Mouse (Mus musculus) liver, adult 2 months (tissue): ENCODE results near the gene Olfr1196. TPM values are rescaled to one million over a fixed set of nuclear protein-coding genes. Genes with fewer than 3 reads are reported as not detected.
"Not testable (repeated sequence)": the region's sequence is repeated elsewhere in the genome, so short reads cannot be mapped to it uniquely, and the experiment has no call there.

Source experiments
- DNase-seq: peaks from one replicate; pipeline ENCODE4 v3.0.0-alpha.2; 2011; ENCODE audit warnings: low read depth, low spot score; ENCODE audit errors: extremely low read depth
- H3K27ac ChIP-seq: fragments of 200-500 bp; replicated peaks from 2 replicates; pipeline ENCODE4 v1.5.1; 2012; ENCODE audit warnings: low read depth, mild to moderate bottlenecking, control low read depth, inconsistent platforms, low read length; ENCODE audit not compliant: insufficient read depth
- H3K27me3 ChIP-seq: fragments of 200-500 bp; 2 replicates; pipeline ENCODE4 v1.6.1; 2012; ENCODE audit warnings: mild to moderate bottlenecking, moderate library complexity, low read length, inconsistent platforms; ENCODE audit not compliant: control insufficient read depth, insufficient read depth
- H3K36me3 ChIP-seq: fragments of 200-500 bp; 2 replicates; pipeline ENCODE4 v1.6.1; 2012; ENCODE audit warnings: low read length, inconsistent platforms; ENCODE audit not compliant: control insufficient read depth, insufficient read depth
- H3K4me1 ChIP-seq: fragments of 200-500 bp; 2 replicates; pipeline ENCODE4 v1.6.1; 2011; ENCODE audit warnings: low read length; ENCODE audit not compliant: control insufficient read depth, insufficient read depth
- H3K4me3 ChIP-seq: fragments of 200-500 bp; 2 replicates; pipeline ENCODE4 v1.5.1; 2011; ENCODE audit warnings: low read depth, mild to moderate bottlenecking, control low read depth, low read length, moderate library complexity; ENCODE audit not compliant: insufficient read depth
- H3K79me2 ChIP-seq: fragments of 200-500 bp; 2 replicates; pipeline ENCODE4 v1.6.1; 2012; ENCODE audit warnings: inconsistent platforms, mild to moderate bottlenecking, low read length, moderate library complexity; ENCODE audit not compliant: control insufficient read depth, insufficient read depth
- H3K9ac ChIP-seq: fragments of 200-500 bp; 2 replicates; pipeline ENCODE4 v1.6.1; 2012; ENCODE audit warnings: low read depth, mild to moderate bottlenecking, control low read depth, inconsistent platforms, low read length
- CTCF ChIP-seq: fragments of 200-500 bp; IDR thresholded peaks from 2 replicates; pipeline ENCODE4 v1.5.1; 2011; ENCODE audit warnings: low read depth, low read length, control low read depth
- POLR2A ChIP-seq: fragments of 200-500 bp; IDR thresholded peaks from 2 replicates; pipeline ENCODE4 v1.6.1; 2011; ENCODE audit warnings: low read length, control low read depth; ENCODE audit not compliant: insufficient read depth; ENCODE audit errors: extremely low read depth
- WGBS: fragments of 180-500 bp; shearing (Covaris S2); methylation state at CpG from one replicate; pipeline ENCODE4 v1.1.7; 2018; 5-methylcytosine and 5-hydroxymethylcytosine counted together
- polyA plus RNA-seq: library from polyadenylated mRNA; depleted of rRNA; stranded (reverse); fragments of >200 nt; gene quantifications from 2 replicates; pipeline ENCODE4 v1.2.3, GENCODE M21; 2012; rRNA removed
- total RNA-seq: library from RNA; depleted of rRNA; stranded (reverse); fragments of >200 nt; gene quantifications from 2 replicates; pipeline ENCODE4 v1.2.3, GENCODE M21; 2014; rRNA removed

Gene Olfr1196
- total RNA-seq (not detected in 2 replicates), polyA plus RNA-seq (not detected in 2 replicates)

- Histone ChIP-seq H3K4me1 (no peaks in the 10 kb centered on the region), H3K27ac (no peak within 1 kb of the TSS), H3K36me3 (no peaks in the 10 kb centered on the region), H3K79me2 (no peaks in the 10 kb centered on the region), H3K4me3 (no peak within 1 kb of the TSS), H3K9ac (no peak within 1 kb of the TSS), H3K27me3 (no peaks in the 10 kb centered on the region)
- 72% methylated on average over 2 of the region's 2 CpGs for WGBS
- TF ChIP-seq CTCF = no peak
- no peak for TF ChIP-seq POLR2A
- no peak for DNase-seq
These were observed at the start of gene Olfr1196 for GRCm38 (mm10) chr2:88704497-88704896. Gene Olfr1196 (minus strand): TSS chr2:88704597.

DNA sequence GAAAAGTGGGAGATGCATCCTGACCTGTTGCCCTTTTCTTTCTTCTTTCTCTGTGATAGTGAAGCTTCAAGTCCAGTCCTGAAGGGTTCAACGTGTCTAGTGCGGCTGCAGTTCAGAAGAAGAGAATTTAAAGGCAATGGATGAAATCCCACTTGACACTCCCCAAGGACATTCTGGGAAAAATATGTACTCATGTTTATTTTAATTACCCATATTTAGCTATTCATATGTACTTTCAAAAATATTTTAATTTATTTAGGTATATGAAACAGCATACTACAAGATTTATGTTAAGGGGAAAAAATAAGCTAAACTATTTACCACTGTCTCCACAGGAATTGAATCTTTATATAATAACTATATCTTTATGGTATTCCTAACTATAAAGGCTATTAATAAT lies 46.9 kb upstream of the Olfr1196 start, which contains the start of gene Olfr1198:
Olfr1198 (minus strand) TSS at position 101 of the 400 bp plus-strand sequence.
- TF ChIP-seq POLR2A = no peak
- TF ChIP-seq CTCF = no peak
- no peak within 1 kb of the TSS for H3K9ac ChIP-seq
- no peaks in the 10 kb centered on the region for H3K4me1 ChIP-seq
- H3K27me3 ChIP-seq = no peaks in the 10 kb centered on the region
- no peaks in the 10 kb centered on the region for H3K79me2 ChIP-seq
- no peaks in the 10 kb centered on the region for H3K36me3 ChIP-seq
- WGBS = 86% methylated on average over 2 of the region's 2 CpGs
- no peak within 1 kb of the TSS for H3K4me3 ChIP-seq
- DNase-seq = no peak
- no peak within 1 kb of the TSS for H3K27ac ChIP-seq

GRCm38 (mm10) chr2:88743379-88743778 lies 39.0 kb upstream of the Olfr1196 start:
- H3K4me3 ChIP-seq = no peak overlapping the region
- DNase-seq = no peak
- no peaks in the 10 kb centered on the region for H3K4me1 ChIP-seq
- 65% methylated on average over 3 of the region's 3 CpGs for WGBS
- TF ChIP-seq CTCF (no peak), POLR2A (no peak)
- H3K27me3 ChIP-seq = no peaks in the 10 kb centered on the region
- no peaks in the 10 kb centered on the region for H3K36me3 ChIP-seq
- no peaks in the 10 kb centered on the region for H3K79me2 ChIP-seq
- H3K9ac ChIP-seq = no peak overlapping the region
- no peak overlapping the region for H3K27ac ChIP-seq

GRCm38 (mm10) chr2:88732266-88732665 lies 27.9 kb upstream of the Olfr1196 start, which contains the start of gene Olfr1197:
Gene Olfr1197 (minus strand): TSS chr2:88732366.
- no peak for DNase-seq
- TF ChIP-seq CTCF = no peak
- TF ChIP-seq POLR2A = no peak
- no peaks in the 10 kb centered on the region for H3K79me2 ChIP-seq
- H3K4me3 ChIP-seq = no peak within 1 kb of the TSS
- 71% methylated on average over 1 of the region's 1 CpGs for WGBS
- H3K27ac ChIP-seq = no peak within 1 kb of the TSS
- no peaks in the 10 kb centered on the region for H3K36me3 ChIP-seq
- no peaks in the 10 kb centered on the region for H3K27me3 ChIP-seq
- H3K4me1 ChIP-seq = no peaks in the 10 kb centered on the region
- H3K9ac ChIP-seq = no peak within 1 kb of the TSS

GRCm38 (mm10) chr2:88689087-88689486 lies 15.3 kb downstream of the Olfr1196 start, which contains the start of gene Olfr1195:
Gene Olfr1195 (minus strand): TSS chr2:88689187.
- no peaks in the 10 kb centered on the region for H3K36me3 ChIP-seq
- no peaks in the 10 kb centered on the region for H3K4me1 ChIP-seq
- no peak within 1 kb of the TSS for H3K4me3 ChIP-seq
- H3K9ac ChIP-seq = no peak within 1 kb of the TSS
- no peaks in the 10 kb centered on the region for H3K27me3 ChIP-seq
- DNase-seq = no peak
- TF ChIP-seq CTCF = no peak
- TF ChIP-seq POLR2A = no peak
- no peaks in the 10 kb centered on the region for H3K79me2 ChIP-seq
- H3K27ac ChIP-seq = no peak within 1 kb of the TSS

DNA sequence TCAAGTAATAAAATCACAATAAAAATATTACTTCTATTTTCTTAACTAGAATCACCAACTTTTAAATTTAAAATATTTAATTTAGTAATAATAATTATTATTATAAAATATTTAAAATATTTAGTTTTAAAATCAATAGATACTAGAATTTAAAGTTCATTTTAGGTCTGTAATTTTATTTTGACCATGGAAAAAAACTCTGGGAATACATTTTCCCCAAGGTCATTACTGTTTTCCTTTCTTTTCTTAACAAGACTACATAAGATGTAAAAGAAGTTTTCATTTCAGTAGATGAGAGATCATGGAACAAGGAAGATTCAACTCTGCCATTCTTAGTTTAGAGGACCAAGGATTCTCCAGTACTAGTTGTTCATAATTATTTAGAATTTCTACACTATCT lies 29.1 kb downstream of the Olfr1196 start, which contains the start of gene Olfr1193:
Olfr1193 (plus strand) TSS at position 301 of the 400 bp plus-strand sequence.
- H3K9ac ChIP-seq, DNase-seq, H3K27ac ChIP-seq, H3K4me1 ChIP-seq, H3K4me3 ChIP-seq, H3K79me2 ChIP-seq, H3K27me3 ChIP-seq, H3K36me3 ChIP-seq: not testable (repeated sequence)

DNA sequence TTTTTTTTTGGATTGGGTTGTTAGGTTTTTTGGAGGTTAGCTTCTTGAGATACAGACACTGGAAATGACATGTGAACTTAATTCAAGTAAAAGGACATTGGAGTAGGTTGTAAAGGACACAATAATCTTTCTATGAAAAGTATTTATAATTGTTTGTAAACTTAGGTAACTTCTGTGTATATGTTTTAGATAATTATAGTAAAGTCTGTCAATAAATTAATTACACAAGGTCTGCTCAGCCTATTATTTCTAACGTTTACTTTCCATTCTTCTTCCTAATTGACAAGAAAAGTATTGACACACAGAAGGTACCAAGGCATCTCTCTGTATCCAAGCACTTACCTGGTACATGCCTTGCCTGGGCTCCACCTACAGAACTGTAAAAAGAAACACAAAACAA lies 56.2 kb downstream of the Olfr1196 start, which contains the start of gene Olfr1192-ps1:
Olfr1192-ps1 (plus strand) TSS at position 301 of the 400 bp plus-strand sequence.
- no peaks in the 10 kb centered on the region for H3K79me2 ChIP-seq
- TF ChIP-seq CTCF = no peak
- no peak for TF ChIP-seq POLR2A
- H3K4me1 ChIP-seq = no peaks in the 10 kb centered on the region
- no peak within 1 kb of the TSS for H3K27ac ChIP-seq
- no peaks in the 10 kb centered on the region; the same call in 1 of the 2 replicates for H3K27me3 ChIP-seq
- no peak for DNase-seq
- H3K9ac ChIP-seq = no peak within 1 kb of the TSS
- H3K4me3 ChIP-seq = no peak within 1 kb of the TSS
- no peaks in the 10 kb centered on the region for H3K36me3 ChIP-seq
- 33% methylated on average over 1 of the region's 1 CpGs for WGBS

Other genes with a start within 250 kb of the Olfr1196 start
- gene Olfr1183, start 249.7 kb downstream of the Olfr1196 start, total RNA-seq = not detected in 2 replicates
- not detected in 2 replicates for gene Olfr1183, start 249.7 kb downstream of the Olfr1196 start, polyA plus RNA-seq
- not detected in 2 replicates for gene Olfr1184, start 221.0 kb downstream of the Olfr1196 start, total RNA-seq
- not detected in 2 replicates for gene Olfr1184, start 221.0 kb downstream of the Olfr1196 start, polyA plus RNA-seq
- gene Olfr1185-ps1, start 211.3 kb downstream of the Olfr1196 start, total RNA-seq = not detected in 2 replicates
- not detected in 2 replicates for gene Olfr1185-ps1, start 211.3 kb downstream of the Olfr1196 start, polyA plus RNA-seq
- gene Olfr1186, start 186.0 kb downstream of the Olfr1196 start, total RNA-seq = not detected in 2 replicates
- not detected in 2 replicates for gene Olfr1186, start 186.0 kb downstream of the Olfr1196 start, polyA plus RNA-seq
- gene Olfr1188, start 147.7 kb downstream of the Olfr1196 start, total RNA-seq = not detected in 2 replicates
- not detected in 2 replicates for gene Olfr1188, start 147.7 kb downstream of the Olfr1196 start, polyA plus RNA-seq
- gene Olfr1189, start 118.1 kb downstream of the Olfr1196 start, total RNA-seq = not detected in 2 replicates
- not detected in 2 replicates for gene Olfr1189, start 118.1 kb downstream of the Olfr1196 start, polyA plus RNA-seq
- gene Olfr1191-ps1, start 64.1 kb downstream of the Olfr1196 start, total RNA-seq = not detected in 2 replicates
- not detected in 2 replicates for gene Olfr1191-ps1, start 64.1 kb downstream of the Olfr1196 start, polyA plus RNA-seq
- gene Olfr1192-ps1, start 56.1 kb downstream of the Olfr1196 start, total RNA-seq = not detected in 2 replicates
- not detected in 2 replicates for gene Olfr1192-ps1, start 56.1 kb downstream of the Olfr1196 start, polyA plus RNA-seq
- not detected in 2 replicates for gene Olfr1193, start 29.0 kb downstream of the Olfr1196 start, total RNA-seq
- gene Olfr1193, start 29.0 kb downstream of the Olfr1196 start, polyA plus RNA-seq = not detected in 2 replicates
- not detected in 2 replicates for gene Olfr1195, start 15.4 kb downstream of the Olfr1196 start, total RNA-seq
- not detected in 2 replicates for gene Olfr1195, start 15.4 kb downstream of the Olfr1196 start, polyA plus RNA-seq
- not detected in 2 replicates for gene Olfr1197, start 27.8 kb upstream of the Olfr1196 start, total RNA-seq
- gene Olfr1197, start 27.8 kb upstream of the Olfr1196 start, polyA plus RNA-seq = not detected in 2 replicates
- gene Olfr1198, start 46.8 kb upstream of the Olfr1196 start, total RNA-seq = not detected in 2 replicates
- gene Olfr1198, start 46.8 kb upstream of the Olfr1196 start, polyA plus RNA-seq = not detected in 2 replicates
- not detected in 2 replicates for gene Olfr1199, start 55.9 kb upstream of the Olfr1196 start, total RNA-seq
- gene Olfr1199, start 55.9 kb upstream of the Olfr1196 start, polyA plus RNA-seq = not detected in 2 replicates
- not detected in 2 replicates for gene Olfr1200, start 65.9 kb upstream of the Olfr1196 start, total RNA-seq
- gene Olfr1200, start 65.9 kb upstream of the Olfr1196 start, polyA plus RNA-seq = not detected in 2 replicates
- not detected in 2 replicates for gene Olfr1201, start 88.4 kb upstream of the Olfr1196 start, total RNA-seq
- not detected in 2 replicates for gene Olfr1201, start 88.4 kb upstream of the Olfr1196 start, polyA plus RNA-seq
- gene Olfr1202, start 109.9 kb upstream of the Olfr1196 start, total RNA-seq = not detected in 2 replicates
- not detected in 2 replicates for gene Olfr1202, start 109.9 kb upstream of the Olfr1196 start, polyA plus RNA-seq
- gene Olfr1205, start 125.1 kb upstream of the Olfr1196 start, total RNA-seq = not detected in 2 replicates
- not detected in 2 replicates for gene Olfr1205, start 125.1 kb upstream of the Olfr1196 start, polyA plus RNA-seq
- not detected in 2 replicates for gene Olfr1204, start 144.7 kb upstream of the Olfr1196 start, total RNA-seq
- gene Olfr1204, start 144.7 kb upstream of the Olfr1196 start, polyA plus RNA-seq = not detected in 2 replicates
- gene Olfr1206, start 158.6 kb upstream of the Olfr1196 start, total RNA-seq = not detected in 2 replicates
- gene Olfr1206, start 158.6 kb upstream of the Olfr1196 start, polyA plus RNA-seq = not detected in 2 replicates
- gene Olfr1208, start 197.7 kb upstream of the Olfr1196 start, total RNA-seq = not detected in 2 replicates
- gene Olfr1208, start 197.7 kb upstream of the Olfr1196 start, polyA plus RNA-seq = not detected in 2 replicates
- not detected in 2 replicates for gene Olfr1209, start 210.6 kb upstream of the Olfr1196 start, total RNA-seq
- not detected in 2 replicates for gene Olfr1209, start 210.6 kb upstream of the Olfr1196 start, polyA plus RNA-seq
- gene Olfr1211, start 233.5 kb upstream of the Olfr1196 start, total RNA-seq = not detected in 2 replicates
- not detected in 2 replicates for gene Olfr1211, start 233.5 kb upstream of the Olfr1196 start, polyA plus RNA-seq
- not detected in 2 replicates for gene Olfr1212, start 249.4 kb upstream of the Olfr1196 start, total RNA-seq
- not detected in 2 replicates for gene Olfr1212, start 249.4 kb upstream of the Olfr1196 start, polyA plus RNA-seq